Mouse (Mus musculus): ENCODE measurements around the gene Gm11037. TPM values are rescaled to one million over a fixed set of nuclear protein-coding genes. Genes with fewer than 3 reads are reported as not detected.

The Gm11037 gene
- not detected in 2 replicates for polyA plus RNA-seq (2014; fragmentation: Nextera tagmentation; extraction: Ambion mirVana)

DNA sequence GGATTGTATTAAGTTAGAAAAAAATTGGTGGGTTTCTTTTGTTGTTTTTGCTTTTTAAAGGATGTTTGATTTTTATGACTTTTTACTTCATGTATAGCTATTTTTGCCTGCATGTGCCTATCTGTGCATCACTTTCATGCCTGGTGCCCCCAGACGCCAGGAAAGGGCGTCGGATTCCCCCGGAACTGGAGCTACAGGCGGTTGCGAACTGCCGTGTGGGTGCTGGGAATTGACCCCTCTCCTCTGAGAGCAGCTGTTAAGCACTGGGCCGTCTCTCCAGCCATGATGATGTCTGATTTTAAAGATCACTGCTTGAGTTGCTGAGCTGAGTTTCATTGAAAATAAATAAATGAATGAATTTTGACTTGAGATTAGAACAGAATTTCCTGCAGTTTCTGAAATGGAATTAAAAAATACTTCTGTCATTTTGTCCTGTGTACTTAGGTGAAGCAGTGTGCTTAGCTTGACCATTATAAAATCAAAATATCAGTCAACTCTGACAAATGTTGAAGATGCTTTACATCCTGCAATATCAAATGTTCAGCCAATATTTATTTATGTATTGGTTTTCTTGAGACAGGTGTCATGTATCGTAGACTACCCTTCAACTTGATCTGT is at the start of gene Gm11037:
Gene Gm11037, plus strand, starts transcription at position 568 of the 618 bp plus-strand sequence.
- no peaks in the 10 kb centered on the region for H3K36me3 ChIP-seq (ENCODE audit: control insufficient read depth, insufficient read depth, low read length)
- H3K4me1 ChIP-seq (ENCODE audit: control insufficient read depth, insufficient read depth, low read length), result no peaks in the 10 kb centered on the region
- no peaks in the 10 kb centered on the region for H3K27me3 ChIP-seq (ENCODE audit: control insufficient read depth, insufficient read depth, low read length)
- DNase-seq, result no peak
- no peak within 1 kb of the TSS for H3K9ac ChIP-seq (replicated peaks; ENCODE audit: low read length)
- ATAC-seq (ENCODE audit: low FRiP score, low TSS enrichment), result no peak
- H3K9me3 ChIP-seq (ENCODE audit: control insufficient read depth, low read length), result no peaks in the 10 kb centered on the region
- no peak within 1 kb of the TSS for H3K4me3 ChIP-seq (replicated peaks; ENCODE audit: low read depth, low read length)
- no peak within 1 kb of the TSS for H3K4me2 ChIP-seq (ENCODE audit: low read length)
- H3K27ac ChIP-seq (replicated peaks; ENCODE audit: low read depth, low read length), result no peak within 1 kb of the TSS
- 83% methylated on average over 9 of the region's 9 CpGs for WGBS

DNA sequence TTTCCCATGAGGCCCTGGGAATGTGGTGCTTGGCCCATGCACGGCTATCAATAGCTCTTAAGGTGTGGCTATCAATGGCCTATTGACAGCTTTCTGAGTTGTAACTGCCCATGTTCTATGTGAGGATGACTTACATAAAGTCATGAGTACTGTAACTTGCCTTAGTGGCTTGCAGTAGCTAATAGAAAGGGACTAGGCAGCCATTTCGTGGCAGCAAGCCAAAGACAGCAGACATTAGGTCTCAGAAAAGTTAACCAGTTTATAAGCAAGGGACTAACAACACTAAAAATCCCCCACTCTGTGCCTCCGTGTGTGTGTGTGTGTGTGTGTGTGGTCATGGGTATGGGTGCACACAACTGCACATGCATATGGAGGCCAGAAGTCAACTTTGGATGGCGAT is 49.1 kb upstream of the Gm11037 start:
- DNase-seq (no peak), ATAC-seq (ENCODE audit: low FRiP score, low TSS enrichment) (no peak)
- no peaks in the 10 kb centered on the region for H3K27me3 ChIP-seq (ENCODE audit: control insufficient read depth, insufficient read depth, low read length)
- no peaks in the 10 kb centered on the region for H3K4me1 ChIP-seq (ENCODE audit: control insufficient read depth, insufficient read depth, low read length)
- no peak overlapping the region for H3K27ac ChIP-seq (replicated peaks; ENCODE audit: low read depth, low read length)
- WGBS, result 87% methylated on average over 4 of the region's 4 CpGs
- no peak overlapping the region for H3K4me3 ChIP-seq (replicated peaks; ENCODE audit: low read depth, low read length)
- H3K9ac ChIP-seq (replicated peaks; ENCODE audit: low read length), result no peak overlapping the region
- H3K9me3 ChIP-seq (ENCODE audit: control insufficient read depth, low read length), result no peaks in the 10 kb centered on the region
- no peaks in the 10 kb centered on the region for H3K36me3 ChIP-seq (ENCODE audit: control insufficient read depth, insufficient read depth, low read length)
- H3K4me2 ChIP-seq (ENCODE audit: low read length), result no peak overlapping the region

DNA sequence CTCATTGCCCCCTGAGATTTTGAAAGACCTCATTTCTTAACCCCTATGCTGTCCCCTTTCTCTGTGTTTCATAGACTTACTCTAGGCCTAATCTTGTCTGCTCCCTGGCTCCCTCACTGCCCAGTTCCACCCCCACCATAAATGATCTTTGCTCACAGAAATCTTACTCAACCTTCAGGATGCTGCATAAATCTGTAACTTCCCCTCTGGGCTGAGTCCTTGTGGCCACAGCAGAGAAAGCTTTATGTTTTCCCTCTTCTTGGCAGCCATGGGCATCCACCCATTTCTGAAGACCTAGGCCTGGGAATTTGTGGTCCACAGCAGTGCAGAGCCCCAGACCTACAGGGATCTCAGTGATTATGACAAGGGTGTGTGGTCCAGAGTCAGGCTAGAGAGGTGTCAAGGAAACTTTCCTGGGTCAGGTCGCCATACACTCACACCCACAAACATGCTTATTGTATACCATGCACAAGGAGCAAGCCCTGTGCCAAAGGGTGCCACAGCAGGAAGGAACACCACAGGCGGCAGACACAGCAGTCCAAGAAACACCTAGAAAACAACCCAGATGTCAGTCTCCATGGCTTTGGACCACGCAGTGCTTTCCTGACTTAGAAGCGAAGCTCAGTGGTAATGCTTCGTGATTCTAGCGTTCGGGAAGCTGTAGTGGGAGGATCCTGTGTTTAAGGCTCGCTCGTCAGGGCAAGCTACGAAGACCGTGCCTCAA is 46.5 kb upstream of the Gm11037 start, which contains the start of gene Siglec1:
Gene Siglec1, minus strand, starts transcription at position 99 of the 724 bp plus-strand sequence.
- Histone ChIP-seq H3K9me3 (ENCODE audit: control insufficient read depth, low read length) (no peaks in the 10 kb centered on the region), H3K4me2 (ENCODE audit: low read length) (no peak within 1 kb of the TSS), H3K27ac (replicated peaks; ENCODE audit: low read depth, low read length) (no peak within 1 kb of the TSS), H3K9ac (replicated peaks; ENCODE audit: low read length) (no peak within 1 kb of the TSS), H3K36me3 (ENCODE audit: control insufficient read depth, insufficient read depth, low read length) (no peaks in the 10 kb centered on the region), H3K4me3 (replicated peaks; ENCODE audit: low read depth, low read length) (no peak within 1 kb of the TSS), H3K4me1 (ENCODE audit: control insufficient read depth, insufficient read depth, low read length) (no peaks in the 10 kb centered on the region), H3K27me3 (ENCODE audit: control insufficient read depth, insufficient read depth, low read length) (no peaks in the 10 kb centered on the region)
- 86% methylated on average over 11 of the region's 11 CpGs for WGBS
- no peak for ATAC-seq (ENCODE audit: low FRiP score, low TSS enrichment)
- no peak for DNase-seq

DNA sequence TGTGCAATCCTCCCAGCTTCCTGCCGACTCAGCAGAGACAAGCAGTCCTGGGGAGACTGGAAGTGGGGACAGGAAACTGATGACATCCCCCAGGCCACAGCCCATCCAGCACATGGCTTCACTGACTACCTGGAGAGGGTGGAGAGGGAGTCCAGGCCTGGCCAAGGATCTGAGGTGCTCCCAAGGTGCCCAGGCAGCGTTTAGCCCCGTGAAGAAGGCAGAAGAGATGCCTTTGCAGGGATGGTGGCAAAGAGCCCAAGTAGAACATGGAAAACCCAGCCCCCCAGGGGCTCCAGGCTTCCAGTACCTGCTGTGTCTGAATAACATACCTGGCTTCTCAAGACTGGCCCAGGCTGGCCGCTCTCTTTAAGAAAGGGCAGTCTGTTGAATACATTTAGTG is 44.7 kb upstream of the Gm11037 start:
- no peaks in the 10 kb centered on the region for H3K36me3 ChIP-seq (ENCODE audit: control insufficient read depth, insufficient read depth, low read length)
- no peak overlapping the region for H3K9ac ChIP-seq (replicated peaks; ENCODE audit: low read length)
- H3K9me3 ChIP-seq (ENCODE audit: control insufficient read depth, low read length), result no peaks in the 10 kb centered on the region
- no peak overlapping the region for H3K4me2 ChIP-seq (ENCODE audit: low read length)
- no peaks in the 10 kb centered on the region for H3K27me3 ChIP-seq (ENCODE audit: control insufficient read depth, insufficient read depth, low read length)
- H3K4me3 ChIP-seq (replicated peaks; ENCODE audit: low read depth, low read length), result no peak overlapping the region
- ATAC-seq (ENCODE audit: low FRiP score, low TSS enrichment) (no peak), DNase-seq (no peak)
- no peak overlapping the region for H3K27ac ChIP-seq (replicated peaks; ENCODE audit: low read depth, low read length)
- no peaks in the 10 kb centered on the region for H3K4me1 ChIP-seq (ENCODE audit: control insufficient read depth, insufficient read depth, low read length)
- WGBS, result 78% methylated on average over 4 of the region's 4 CpGs

DNA sequence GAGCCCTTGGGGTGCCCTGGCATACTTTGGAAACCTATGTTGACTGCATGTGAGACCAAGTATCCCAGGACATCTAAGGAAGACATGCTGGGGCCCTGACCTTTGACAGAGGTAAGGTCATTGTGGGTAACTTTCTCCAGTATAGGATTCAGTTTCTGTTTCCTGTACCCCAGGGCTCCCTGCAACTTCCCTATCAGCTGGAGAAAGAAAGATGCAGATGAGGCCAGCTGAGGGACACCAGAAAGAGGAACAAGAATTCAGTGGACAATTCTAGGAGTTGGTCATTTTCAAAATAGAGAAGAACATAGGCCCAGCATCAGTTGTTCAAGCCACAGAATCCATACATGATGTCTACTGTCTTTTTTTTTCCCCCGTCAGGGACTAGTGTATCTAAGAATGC is 43.7 kb upstream of the Gm11037 start:
- no peak overlapping the region for H3K27ac ChIP-seq (replicated peaks; ENCODE audit: low read depth, low read length)
- H3K27me3 ChIP-seq (ENCODE audit: control insufficient read depth, insufficient read depth, low read length), result no peaks in the 10 kb centered on the region
- WGBS, result 96% methylated on average over 1 of the region's 1 CpGs

DNA sequence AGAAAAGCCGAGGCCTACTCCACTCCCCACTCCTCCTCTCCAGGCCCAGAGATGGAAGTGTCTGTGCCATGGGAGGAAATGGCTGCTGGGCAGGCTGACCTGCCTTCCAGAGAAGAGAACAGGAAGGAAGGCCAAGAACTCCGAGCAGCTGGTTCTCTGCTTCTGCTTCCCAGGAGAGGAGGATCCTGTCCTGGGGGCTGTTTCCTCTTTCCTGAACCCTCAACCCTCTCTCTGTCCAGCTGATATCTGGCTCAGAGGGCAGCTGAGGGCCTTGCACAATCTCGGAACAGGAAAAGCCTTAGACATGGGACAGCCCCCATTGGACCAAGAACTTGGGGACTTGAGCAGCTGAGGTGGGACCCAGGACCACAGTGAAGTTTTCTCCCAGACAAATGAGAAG is 42.4 kb upstream of the Gm11037 start:
- H3K36me3 ChIP-seq (ENCODE audit: control insufficient read depth, insufficient read depth, low read length), result no peaks in the 10 kb centered on the region
- H3K9me3 ChIP-seq (ENCODE audit: control insufficient read depth, low read length), result no peaks in the 10 kb centered on the region
- H3K4me2 ChIP-seq (ENCODE audit: low read length), result no peak overlapping the region
- no peak for DNase-seq
- H3K4me3 ChIP-seq (replicated peaks; ENCODE audit: low read depth, low read length), result no peak overlapping the region
- H3K27ac ChIP-seq (replicated peaks; ENCODE audit: low read depth, low read length), result no peak overlapping the region
- no peaks in the 10 kb centered on the region for H3K4me1 ChIP-seq (ENCODE audit: control insufficient read depth, insufficient read depth, low read length)
- no peak overlapping the region for H3K9ac ChIP-seq (replicated peaks; ENCODE audit: low read length)
- WGBS, result 84% methylated on average over 3 of the region's 3 CpGs
- no peak for ATAC-seq (ENCODE audit: low FRiP score, low TSS enrichment)
- H3K27me3 ChIP-seq (ENCODE audit: control insufficient read depth, insufficient read depth, low read length), result no peaks in the 10 kb centered on the region

More for the DNA sequence above, 43.7 kb upstream of the Gm11037 start:
- ATAC-seq (ENCODE audit: low FRiP score, low TSS enrichment) (no peak), DNase-seq (no peak)
- Histone ChIP-seq H3K4me3 (replicated peaks; ENCODE audit: low read depth, low read length) (no peak overlapping the region), H3K4me2 (ENCODE audit: low read length) (no peak overlapping the region), H3K4me1 (ENCODE audit: control insufficient read depth, insufficient read depth, low read length) (no peaks in the 10 kb centered on the region), H3K9me3 (ENCODE audit: control insufficient read depth, low read length) (no peaks in the 10 kb centered on the region), H3K36me3 (ENCODE audit: control insufficient read depth, insufficient read depth, low read length) (no peaks in the 10 kb centered on the region), H3K9ac (replicated peaks; ENCODE audit: low read length) (no peak overlapping the region)

DNA sequence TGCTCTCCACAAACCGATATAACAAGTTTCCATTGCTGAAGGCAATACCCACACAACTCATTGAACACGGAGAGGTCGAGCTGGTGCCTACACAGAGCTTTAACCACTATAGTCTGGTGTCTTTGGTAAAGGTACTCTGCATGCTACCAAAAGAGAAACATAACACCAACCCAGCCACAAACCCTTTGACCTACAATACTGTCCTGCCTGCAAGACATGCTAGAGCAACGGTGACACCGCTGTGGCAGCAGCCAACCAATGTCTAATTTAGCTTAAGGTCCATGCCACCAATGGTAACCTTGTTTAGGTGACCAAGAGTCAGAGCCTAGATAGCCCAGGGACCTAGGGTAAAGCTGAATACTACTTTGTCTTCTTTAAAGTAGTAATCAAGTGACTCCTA is 39.7 kb upstream of the Gm11037 start:
- Histone ChIP-seq H3K4me2 (ENCODE audit: low read length) (no peak overlapping the region), H3K27me3 (ENCODE audit: control insufficient read depth, insufficient read depth, low read length) (no peaks in the 10 kb centered on the region), H3K9me3 (ENCODE audit: control insufficient read depth, low read length) (no peaks in the 10 kb centered on the region), H3K27ac (replicated peaks; ENCODE audit: low read depth, low read length) (no peak overlapping the region), H3K4me3 (replicated peaks; ENCODE audit: low read depth, low read length) (no peak overlapping the region), H3K9ac (replicated peaks; ENCODE audit: low read length) (no peak overlapping the region), H3K4me1 (ENCODE audit: control insufficient read depth, insufficient read depth, low read length) (no peaks in the 10 kb centered on the region), H3K36me3 (ENCODE audit: control insufficient read depth, insufficient read depth, low read length) (no peaks in the 10 kb centered on the region)
- no peak for ATAC-seq (ENCODE audit: low FRiP score, low TSS enrichment)
- DNase-seq, result no peak
- 89% methylated on average over 5 of the region's 5 CpGs for WGBS

DNA sequence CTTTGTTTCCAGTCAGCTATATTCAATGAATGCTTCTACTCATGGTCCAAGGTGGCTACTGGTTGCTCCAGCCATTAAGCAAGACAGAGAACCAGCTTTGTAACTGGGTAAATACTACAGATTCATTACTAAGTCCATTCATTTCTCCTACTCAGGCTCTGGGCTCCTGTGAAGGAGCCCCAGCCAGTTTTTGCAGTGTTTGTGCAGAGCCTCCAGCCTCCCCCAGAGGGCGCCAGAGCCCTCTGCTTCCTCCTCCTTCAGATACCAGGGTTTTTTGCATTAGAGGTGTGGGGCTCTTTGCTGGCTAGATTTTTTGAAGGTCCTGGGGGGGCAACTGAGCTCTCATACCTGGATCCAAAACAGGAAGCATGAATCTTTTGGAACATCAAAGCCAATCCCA is 38.5 kb upstream of the Gm11037 start:
- Histone ChIP-seq H3K9me3 (ENCODE audit: control insufficient read depth, low read length) (no peaks in the 10 kb centered on the region), H3K27me3 (ENCODE audit: control insufficient read depth, insufficient read depth, low read length) (no peaks in the 10 kb centered on the region), H3K36me3 (ENCODE audit: control insufficient read depth, insufficient read depth, low read length) (no peaks in the 10 kb centered on the region), H3K4me2 (ENCODE audit: low read length) (no peak overlapping the region), H3K27ac (replicated peaks; ENCODE audit: low read depth, low read length) (no peak overlapping the region), H3K4me3 (replicated peaks; ENCODE audit: low read depth, low read length) (no peak overlapping the region), H3K4me1 (ENCODE audit: control insufficient read depth, insufficient read depth, low read length) (no peaks in the 10 kb centered on the region), H3K9ac (replicated peaks; ENCODE audit: low read length) (no peak overlapping the region)
- DNase-seq, result peak; percentile 87
- 0% methylated on average over 1 of the region's 1 CpGs for WGBS
- ATAC-seq (ENCODE audit: low FRiP score, low TSS enrichment), result no peak
